Mouse (Mus musculus) ES-Bruce4 (cell line): ENCODE results near the gene Zswim7. TPM values are rescaled to one million over a fixed set of nuclear protein-coding genes. Genes with fewer than 3 reads are reported as not detected.

ENCODE experiments used
- H3K27ac ChIP-seq: 2 replicates; pipeline ENCODE4 v1.5.1; 2012; ENCODE audit warnings: low read length, inconsistent platforms; ENCODE audit not compliant: insufficient read depth
- H3K27me3 ChIP-seq: 2 replicates; pipeline ENCODE4 v1.6.1; 2012; ENCODE audit warnings: mild to moderate bottlenecking, low read length, inconsistent platforms; ENCODE audit not compliant: control insufficient read depth, poor library complexity, insufficient read depth, severe bottlenecking
- H3K36me3 ChIP-seq: 2 replicates; pipeline ENCODE4 v1.6.1; 2012; ENCODE audit warnings: inconsistent platforms, mild to moderate bottlenecking, low read length, moderate library complexity; ENCODE audit not compliant: control insufficient read depth, poor library complexity, insufficient read depth, severe bottlenecking
- H3K4me1 ChIP-seq: one replicate; pipeline ENCODE4 v1.8.1; 2011; ENCODE audit warnings: low read length; ENCODE audit not compliant: control insufficient read depth, insufficient read depth
- H3K4me3 ChIP-seq: 2 replicates; pipeline ENCODE4 v1.5.1; 2011; ENCODE audit warnings: low read depth, mild to moderate bottlenecking, low read length
- H3K9ac ChIP-seq: 2 replicates; pipeline ENCODE4 v1.6.1; 2012; ENCODE audit warnings: low read depth, mild to moderate bottlenecking, inconsistent platforms; ENCODE audit not compliant: poor library complexity, severe bottlenecking
- H3K9me3 ChIP-seq: replicated peaks from 2 replicates; pipeline ENCODE4 v1.6.1; 2012; ENCODE audit warnings: mild to moderate bottlenecking, low read length, inconsistent platforms; ENCODE audit not compliant: control insufficient read depth, poor library complexity, insufficient read depth, severe bottlenecking
- CTCF ChIP-seq: IDR thresholded peaks from one replicate; pipeline ENCODE4 v1.8.1; 2011; ENCODE audit warnings: low read depth, low read length
- EP300 ChIP-seq: IDR thresholded peaks from 2 replicates; pipeline ENCODE4 v1.6.1; 2011; ENCODE audit warnings: low read depth, low read length; ENCODE audit not compliant: insufficient read depth
- POLR2A ChIP-seq: IDR thresholded peaks from one replicate; pipeline ENCODE4 v1.8.1; 2011; ENCODE audit warnings: low read length; ENCODE audit not compliant: insufficient read depth
- polyA plus RNA-seq: library from polyadenylated mRNA; stranded (reverse); fragments of >200 nt; gene quantifications from 2 replicates; pipeline ENCODE4 v1.2.4, GENCODE M21; 2011; ENCODE audit warnings: low read depth; ENCODE audit not compliant: missing spikeins, insufficient read depth, insufficient read length

Zswim7 gene
- polyA plus RNA-seq, 1 experiment, result 20.2 TPM

GRCm38 (mm10) chr11:62217751-62218150 is 63.4 kb downstream of the Zswim7 start:
- Histone ChIP-seq H3K9me3 (no peaks in the 10 kb centered on the region), H3K4me3 (no peak overlapping the region), H3K9ac (no peak overlapping the region), H3K27ac (no peak overlapping the region), H3K27me3 (no peaks in the 10 kb centered on the region), H3K4me1 (no peaks in the 10 kb centered on the region), H3K36me3 (no peaks in the 10 kb centered on the region)
- no peak for TF ChIP-seq POLR2A
- TF ChIP-seq CTCF, result no peak
- no peak for TF ChIP-seq EP300

Other genes starting within 250 kb of the Zswim7 start
- gene Adora2b, start 32.4 kb downstream of the Zswim7 start, polyA plus RNA-seq, result 0.43 and 0.84 TPM in 2 replicates
- gene Ttc19, start 98 bp upstream of the Zswim7 start, polyA plus RNA-seq, result 29.6 and 32.3 TPM in 2 replicates
- gene Pigl, start 177.1 kb upstream of the Zswim7 start, polyA plus RNA-seq, result 12.7 and 14.1 TPM in 2 replicates
- 281 and 327 TPM in 2 replicates for gene Ncor1, start 177.2 kb upstream of the Zswim7 start, polyA plus RNA-seq